Mouse (Mus musculus): ENCODE results near the gene Grm3. TPM values are rescaled to one million over a fixed set of nuclear protein-coding genes. Genes with fewer than 3 reads are reported as not detected.

Grm3 gene
- total and polyA plus RNA-seq, 3 experiments = not detected

GRCm38 (mm10) chr5:9638612-9639011 lies 86.4 kb downstream of the Grm3 start:
- H3K9me3 ChIP-seq (replicated peaks; ENCODE audit: insufficient read depth, low read length) = no peaks in the 10 kb centered on the region
- no peaks in the 10 kb centered on the region for H3K79me2 ChIP-seq (ENCODE audit: control insufficient read depth, insufficient read depth, low read length, poor library complexity)
- no peaks in the 10 kb centered on the region for H3K36me3 ChIP-seq (ENCODE audit: control insufficient read depth in 1 of 2, insufficient read depth in 2 of 2, low read length in 2 of 2)
- H3K4me1 ChIP-seq (ENCODE audit: control insufficient read depth in 1 of 2, insufficient read depth in 2 of 2, low read length in 2 of 2) = no peaks in the 10 kb centered on the region
- no peak for DNase-seq (ENCODE audit: low read depth, low spot score)
- H3K27me3 ChIP-seq (ENCODE audit: control insufficient read depth in 1 of 2, insufficient read depth in 2 of 2, low read length in 2 of 2) = no peaks in the 10 kb centered on the region
- TF ChIP-seq POLR2A (IDR thresholded peaks at IDR 0.05; ENCODE audit: control insufficient read depth in 1 of 2, insufficient read depth in 1 of 2, low read depth in 1 of 2, low read length in 2 of 2, poor library complexity in 1 of 2) = no peak
- no peak for TF ChIP-seq CHD1 (IDR thresholded peaks at IDR 0.05; ENCODE audit: low read depth, low read length)
- no peak for TF ChIP-seq GATA1 (IDR thresholded peaks at IDR 0.05; ENCODE audit: low read depth, low read length)
- TF ChIP-seq MAFK (IDR thresholded peaks at IDR 0.05; ENCODE audit: borderline replicate concordance, low read depth, low read length) = no peak
- TF ChIP-seq BHLHE40 (IDR thresholded peaks at IDR 0.05; ENCODE audit: borderline replicate concordance, low read depth, low read length) = no peak
- no peak for TF ChIP-seq MEF2A (IDR thresholded peaks at IDR 0.05; ENCODE audit: extremely low read depth, insufficient replicate concordance, low read depth, low read length, poor library complexity, severe bottlenecking)
- TF ChIP-seq EP300 (IDR thresholded peaks at IDR 0.05; ENCODE audit: low read depth in 1 of 2, low read length in 2 of 2) = no peak
- no peak for TF ChIP-seq RAD21 (IDR thresholded peaks at IDR 0.05; ENCODE audit: low read depth, low read length)
- TF ChIP-seq CHD2 (IDR thresholded peaks at IDR 0.05; ENCODE audit: low read length) = no peak
- no peak for TF ChIP-seq SIN3A (IDR thresholded peaks at IDR 0.05; ENCODE audit: low read length)
- no peak for TF ChIP-seq ZC3H11A (IDR thresholded peaks at IDR 0.05; ENCODE audit: low read depth, low read length)
- no peak for TF ChIP-seq USF1 (IDR thresholded peaks at IDR 0.05; ENCODE audit: low read depth, low read length)
- TF ChIP-seq ZMIZ1 (IDR thresholded peaks at IDR 0.05; ENCODE audit: low read depth, low read length) = no peak
- no peak for TF ChIP-seq ZNF384 (IDR thresholded peaks at IDR 0.05; ENCODE audit: low read depth, low read length)
- TF ChIP-seq TAL1 (IDR thresholded peaks at IDR 0.05; ENCODE audit: low read length) = no peak
- no peak overlapping the region for H3K4me3 ChIP-seq (ENCODE audit: control insufficient read depth in 1 of 2, insufficient read depth in 1 of 2, low read depth in 2 of 2, low read length in 2 of 2)
- no peak overlapping the region for H3K9ac ChIP-seq (ENCODE audit: control insufficient read depth, low read depth, low read length, poor library complexity, severe bottlenecking)
- no peak overlapping the region for H3K27ac ChIP-seq (ENCODE audit: control insufficient read depth, low read depth, low read length)

- Histone ChIP-seq H3K9ac (ENCODE audit: control insufficient read depth, low read depth, low read length, poor library complexity, severe bottlenecking) (no peak overlapping the region), H3K27me3 (ENCODE audit: control insufficient read depth in 1 of 2, insufficient read depth in 2 of 2, low read length in 2 of 2) (no peaks in the 10 kb centered on the region), H3K4me3 (ENCODE audit: control insufficient read depth in 1 of 2, insufficient read depth in 1 of 2, low read depth in 2 of 2, low read length in 2 of 2) (no peak overlapping the region), H3K27ac (ENCODE audit: control insufficient read depth, low read depth, low read length) (no peak overlapping the region), H3K4me1 (ENCODE audit: control insufficient read depth in 1 of 2, insufficient read depth in 2 of 2, low read length in 2 of 2) (no peaks in the 10 kb centered on the region), H3K36me3 (ENCODE audit: control insufficient read depth in 1 of 2, insufficient read depth in 2 of 2, low read length in 2 of 2) (no peaks in the 10 kb centered on the region), H3K79me2 (ENCODE audit: control insufficient read depth, insufficient read depth, low read length, poor library complexity) (no peaks in the 10 kb centered on the region), H3K9me3 (replicated peaks; ENCODE audit: insufficient read depth, low read length) (no peaks in the 10 kb centered on the region)
- DNase-seq (ENCODE audit: low read depth, low spot score) = no peak
- no peak for TF ChIP-seq E2F4 (IDR thresholded peaks at IDR 0.05; ENCODE audit: borderline replicate concordance, low read depth, low read length)
Observed at GRCm38 (mm10) chr5:9627220-9627619, 97.8 kb downstream of the Grm3 start.

GRCm38 (mm10) chr5:9624396-9624795 lies 100.6 kb downstream of the Grm3 start:
- H3K4me3 ChIP-seq (ENCODE audit: control insufficient read depth in 1 of 2, insufficient read depth in 1 of 2, low read depth in 2 of 2, low read length in 2 of 2) = no peak overlapping the region
- no peak overlapping the region for H3K9ac ChIP-seq (ENCODE audit: control insufficient read depth, low read depth, low read length, poor library complexity, severe bottlenecking)
- no peak for TF ChIP-seq ZNF384 (IDR thresholded peaks at IDR 0.05; ENCODE audit: low read depth, low read length)
- TF ChIP-seq MXI1 (IDR thresholded peaks at IDR 0.05; ENCODE audit: low read depth, low read length) = no peak
- no peak for TF ChIP-seq CHD1 (IDR thresholded peaks at IDR 0.05; ENCODE audit: low read depth, low read length)
- no peak for TF ChIP-seq ZMIZ1 (IDR thresholded peaks at IDR 0.05; ENCODE audit: low read depth, low read length)
- TF ChIP-seq SIN3A (IDR thresholded peaks at IDR 0.05; ENCODE audit: low read length) = no peak
- TF ChIP-seq E2F4 (IDR thresholded peaks at IDR 0.05; ENCODE audit: borderline replicate concordance, low read depth, low read length) = no peak
- no peak for TF ChIP-seq MAFK (IDR thresholded peaks at IDR 0.05; ENCODE audit: borderline replicate concordance, low read depth, low read length)
- TF ChIP-seq USF2 (IDR thresholded peaks at IDR 0.05; ENCODE audit: borderline replicate concordance in 1 of 2, insufficient read depth in 1 of 2, low read depth in 1 of 2, low read length in 2 of 2) = no peak
- TF ChIP-seq KAT2A (conservative IDR thresholded peaks at IDR 0.05; ENCODE audit: low read depth, low read length) = no peak
- no peak for TF ChIP-seq TAL1 (IDR thresholded peaks at IDR 0.05; ENCODE audit: low read length)
- TF ChIP-seq NRF1 (IDR thresholded peaks at IDR 0.05; ENCODE audit: insufficient read depth, low read depth, low read length, poor library complexity, severe bottlenecking) = no peak
- no peak for TF ChIP-seq TBP (IDR thresholded peaks at IDR 0.05; ENCODE audit: low read depth, low read length)
- TF ChIP-seq ETS1 (IDR thresholded peaks at IDR 0.05; ENCODE audit: low read depth, low read length) = no peak
- TF ChIP-seq CTCF (IDR thresholded peaks at IDR 0.05 in 2 of 3, conservative IDR thresholded peaks at IDR 0.05 in 1 of 3; ENCODE audit: control insufficient read depth in 1 of 3, insufficient read depth in 1 of 3, low read depth in 2 of 3, low read length in 3 of 3, poor library complexity in 1 of 3, severe bottlenecking in 1 of 3) = no peak
- TF ChIP-seq MAZ (IDR thresholded peaks at IDR 0.05; ENCODE audit: low read depth, low read length) = no peak
- TF ChIP-seq BHLHE40 (IDR thresholded peaks at IDR 0.05; ENCODE audit: borderline replicate concordance, low read depth, low read length) = no peak
- TF ChIP-seq MYC (IDR thresholded peaks at IDR 0.05; ENCODE audit: low read depth, low read length) = no peak
- no peak for TF ChIP-seq MAX (IDR thresholded peaks at IDR 0.05; ENCODE audit: low read length)

More at GRCm38 (mm10) chr5:9624396-9624795, 100.6 kb downstream of the Grm3 start:
- H3K9me3 ChIP-seq (replicated peaks; ENCODE audit: insufficient read depth, low read length) = no peaks in the 10 kb centered on the region
- H3K27me3 ChIP-seq (ENCODE audit: control insufficient read depth in 1 of 2, insufficient read depth in 2 of 2, low read length in 2 of 2) = no peaks in the 10 kb centered on the region
- no peaks in the 10 kb centered on the region for H3K4me1 ChIP-seq (ENCODE audit: control insufficient read depth in 1 of 2, insufficient read depth in 2 of 2, low read length in 2 of 2)
- H3K36me3 ChIP-seq (ENCODE audit: control insufficient read depth in 1 of 2, insufficient read depth in 2 of 2, low read length in 2 of 2) = no peaks in the 10 kb centered on the region
- DNase-seq (ENCODE audit: low read depth, low spot score) = no peak
- H3K27ac ChIP-seq (ENCODE audit: control insufficient read depth, low read depth, low read length) = no peak overlapping the region
- H3K79me2 ChIP-seq (ENCODE audit: control insufficient read depth, insufficient read depth, low read length, poor library complexity) = no peaks in the 10 kb centered on the region

Data from MEL (cell line).